Mouse (Mus musculus) urinary bladder, adult 2 months (tissue): ENCODE measurements around the gene Adgrg3. TPM values are rescaled to one million over a fixed set of nuclear protein-coding genes. Genes with fewer than 3 reads are reported as not detected.

Experiments used
- DNase-seq: peaks from one replicate; pipeline ENCODE4 v3.0.0; 2022; ENCODE audit warnings: low spot score
- polyA plus RNA-seq: library from polyadenylated mRNA; depleted of rRNA; stranded (reverse); fragments of >200 nt; gene quantifications from 2 replicates; pipeline ENCODE4 v1.2.3, GENCODE M21; 2012; rRNA removed

Gene Adgrg3
- polyA plus RNA-seq, 1 experiment = 6.3 TPM

DNA sequence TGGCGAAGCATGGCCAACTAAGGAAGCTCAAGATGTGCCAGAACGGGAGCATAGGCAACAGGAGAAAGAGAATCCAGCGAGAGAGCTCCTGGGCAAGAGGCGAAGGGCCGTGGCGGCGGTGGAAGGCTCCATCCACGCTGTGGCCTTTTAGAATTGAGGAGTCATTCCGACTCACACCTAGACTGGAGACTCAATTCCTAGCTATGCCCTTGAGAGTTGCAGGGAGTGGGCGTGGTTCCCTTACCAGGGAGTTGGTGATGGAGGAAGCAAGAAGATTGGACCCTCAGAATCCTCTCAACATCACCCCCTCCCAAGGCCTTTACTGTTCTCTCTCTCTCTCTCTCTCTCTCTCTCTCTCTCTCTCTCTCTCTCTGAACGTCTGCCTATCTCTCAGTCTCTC, 64.2 kb downstream of the Adgrg3 start:
- no peak for DNase-seq

DNA sequence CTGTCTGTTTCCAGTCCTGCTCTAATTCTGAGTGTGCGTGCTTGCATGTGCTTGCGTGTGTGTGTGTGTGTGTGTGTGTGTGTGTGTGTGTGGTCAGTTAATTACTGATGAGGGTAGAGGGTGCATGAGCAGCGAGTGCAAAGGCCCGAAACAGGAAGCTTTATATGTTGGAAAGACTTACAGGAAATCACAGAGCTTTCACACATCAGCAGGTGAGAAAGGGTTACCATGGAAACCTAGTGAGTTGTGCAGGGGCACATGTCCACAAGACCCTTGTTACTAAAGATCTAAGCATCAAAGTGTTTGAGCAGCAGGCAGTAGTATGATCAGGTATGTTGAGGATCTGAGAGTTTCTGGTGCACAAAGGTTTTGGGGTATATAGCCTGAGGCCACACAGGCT, 66.8 kb downstream of the Adgrg3 start:
- DNase-seq = no peak

GRCm38 (mm10) chr8:95084744-95085431, 67.4 kb downstream of the Adgrg3 start:
- no peak for DNase-seq

DNA sequence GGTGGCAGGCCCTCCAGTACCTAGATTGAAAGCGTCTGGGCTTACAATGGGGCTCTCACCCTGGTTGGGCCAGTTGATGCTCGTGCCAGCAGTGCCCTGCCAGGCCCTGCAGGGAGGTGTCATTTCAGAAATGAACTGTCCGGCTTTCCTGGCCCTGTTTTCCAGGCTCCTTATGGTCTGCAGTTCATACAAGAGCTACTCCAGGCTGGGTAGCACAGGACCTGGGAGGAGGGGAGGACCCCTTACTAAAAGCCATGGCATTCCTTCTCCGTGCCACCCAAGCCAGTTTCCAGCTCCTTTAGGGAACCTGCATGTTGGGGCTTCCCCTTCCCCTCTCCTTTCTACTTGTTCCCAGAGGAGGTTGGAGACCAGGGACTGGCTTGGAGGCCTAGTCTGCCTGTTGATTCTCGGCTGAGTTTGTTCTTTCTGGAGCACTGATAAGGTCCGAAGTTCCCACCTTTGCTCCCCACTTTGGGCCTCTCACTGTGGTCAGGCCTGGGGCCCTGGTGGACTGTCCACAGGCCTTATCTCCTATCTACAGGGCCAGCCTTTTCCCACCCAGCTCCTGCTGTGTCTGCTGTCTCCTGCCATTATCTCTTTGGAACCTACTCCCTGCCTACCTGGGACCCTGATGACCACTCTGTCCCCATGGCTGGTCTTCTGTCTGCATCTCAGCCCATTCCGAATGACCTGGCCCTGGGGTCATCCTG, 68.1 kb downstream of the Adgrg3 start:
- no peak for DNase-seq

- DNase-seq = no peak
Observed at GRCm38 (mm10) chr8:95093574-95093973, 76.1 kb downstream of the Adgrg3 start.

Other genes with a start within 250 kb of the Adgrg3 start
- 20.6 and 27.3 TPM in 2 replicates for gene Cx3cl1, start 245.7 kb upstream of the Adgrg3 start, polyA plus RNA-seq
- 2.3 and 4.0 TPM in 2 replicates for gene Ccl17, start 207.2 kb upstream of the Adgrg3 start, polyA plus RNA-seq
- 62.3 and 72.1 TPM in 2 replicates for gene Coq9, start 179.4 kb upstream of the Adgrg3 start, polyA plus RNA-seq
- gene Ciapin1, start 179.3 kb upstream of the Adgrg3 start, polyA plus RNA-seq = 22.0 and 27.7 TPM in 2 replicates
- 89.5 and 99.2 TPM in 2 replicates for gene Polr2c, start 160.2 kb upstream of the Adgrg3 start, polyA plus RNA-seq
- 12.4 and 13.6 TPM in 2 replicates for gene Dok4, start 141.4 kb upstream of the Adgrg3 start, polyA plus RNA-seq
- gene Ccdc102a, start 99.6 kb upstream of the Adgrg3 start, polyA plus RNA-seq = 36.5 and 36.8 TPM in 2 replicates
- gene Adgrg5, start 94.0 kb upstream of the Adgrg3 start, polyA plus RNA-seq = 1.4 TPM in 2 replicates
- 47.4 and 52.8 TPM in 2 replicates for gene Adgrg1, start 42.9 kb upstream of the Adgrg3 start, polyA plus RNA-seq
- 0.04 TPM in 1 of 2 replicates, not detected in the other for gene Drc7, start 37.4 kb downstream of the Adgrg3 start, polyA plus RNA-seq
- 12.7 and 13.5 TPM in 2 replicates for gene Katnb1, start 63.5 kb downstream of the Adgrg3 start, polyA plus RNA-seq
- 39.1 and 45.2 TPM in 2 replicates for gene Kifc3, start 185.1 kb downstream of the Adgrg3 start, polyA plus RNA-seq